Mouse (Mus musculus) cortical plate, adult 2 months (tissue): ENCODE measurements around the gene Olfr520. TPM values are rescaled to one million over a fixed set of nuclear protein-coding genes. Genes with fewer than 3 reads are reported as not detected.

Experiments
- H3K27ac ChIP-seq: fragments of 200-500 bp; 2 replicates; pipeline ENCODE4 v1.5.1; 2012; ENCODE audit warnings: low read length, control low read depth, inconsistent platforms; ENCODE audit not compliant: insufficient read depth
- H3K4me1 ChIP-seq: fragments of 200-500 bp; 2 replicates; pipeline ENCODE4 v1.6.1; 2011; ENCODE audit warnings: low read length; ENCODE audit not compliant: control insufficient read depth, insufficient read depth
- H3K4me3 ChIP-seq: fragments of 200-500 bp; 2 replicates; pipeline ENCODE4 v1.5.1; 2011; ENCODE audit warnings: mild to moderate bottlenecking, low read length, control low read depth; ENCODE audit not compliant: insufficient read depth
- CTCF ChIP-seq: fragments of 200-500 bp; IDR thresholded peaks from 2 replicates; pipeline ENCODE4 v1.5.1; 2011; ENCODE audit warnings: mild to moderate bottlenecking, control low read depth, low read length; ENCODE audit not compliant: insufficient read depth; ENCODE audit errors: extremely low read depth
- POLR2A ChIP-seq: fragments of 200-500 bp; IDR thresholded peaks from 2 replicates; pipeline ENCODE4 v1.6.1; 2011; ENCODE audit warnings: mild to moderate bottlenecking, low read length, control low read depth; ENCODE audit not compliant: insufficient read depth; ENCODE audit errors: extremely low read depth
- polyA plus RNA-seq: library from polyadenylated mRNA; depleted of rRNA; stranded (reverse); fragments of >200 nt; gene quantifications from 2 replicates; pipeline ENCODE4 v1.2.3, GENCODE M21; 2012; rRNA removed

The Olfr520 gene
- polyA plus RNA-seq, 1 experiment: not detected

- TF ChIP-seq CTCF (no peak), POLR2A (no peak)
- no peaks in the 10 kb centered on the region for H3K4me1 ChIP-seq
- H3K27ac ChIP-seq: no peak overlapping the region
- no peak overlapping the region for H3K4me3 ChIP-seq
Observed at GRCm38 (mm10) chr7:99781916-99782315, 51.8 kb downstream of the Olfr520 start.

GRCm38 (mm10) chr7:99783421-99783820, 53.3 kb downstream of the Olfr520 start:
- no peak overlapping the region for H3K27ac ChIP-seq
- no peak overlapping the region for H3K4me3 ChIP-seq
- TF ChIP-seq POLR2A (no peak), CTCF (no peak)
- no peaks in the 10 kb centered on the region for H3K4me1 ChIP-seq

DNA sequence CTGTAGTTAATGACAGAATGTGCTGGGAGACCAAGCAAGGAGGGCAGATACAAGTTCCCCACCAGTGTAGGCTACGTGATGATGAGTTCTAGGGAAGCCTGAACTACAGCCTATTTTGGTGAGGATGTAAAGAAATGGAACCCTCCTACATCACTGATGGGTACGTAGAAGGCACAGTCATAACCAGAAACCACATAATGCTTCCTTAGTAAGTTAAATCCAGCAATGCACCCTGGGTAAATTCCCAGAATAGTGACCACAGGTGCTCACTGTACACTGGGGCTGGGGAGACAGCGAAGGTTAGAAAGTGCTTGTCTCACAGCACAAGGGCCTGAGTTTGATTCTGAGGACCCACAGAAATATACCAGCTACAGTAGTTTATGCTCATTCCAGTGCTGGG, 55.5 kb downstream of the Olfr520 start:
- no peaks in the 10 kb centered on the region for H3K4me1 ChIP-seq
- TF ChIP-seq POLR2A (no peak), CTCF (no peak)
- H3K4me3 ChIP-seq: no peak overlapping the region
- H3K27ac ChIP-seq: no peak overlapping the region

Other genes with a start within 250 kb of the Olfr520 start
- gene Rps3, start 246.5 kb upstream of the Olfr520 start, polyA plus RNA-seq: 530 and 542 TPM in 2 replicates
- gene Arrb1, start 194.8 kb upstream of the Olfr520 start, polyA plus RNA-seq: 130 and 141 TPM in 2 replicates
- 2.3 and 2.8 TPM in 2 replicates for gene Tpbgl, start 103.2 kb upstream of the Olfr520 start, polyA plus RNA-seq
- gene Slco2b1, start 18.9 kb upstream of the Olfr520 start, polyA plus RNA-seq: 17.4 and 18.0 TPM in 2 replicates
- gene Olfr521, start 33.2 kb downstream of the Olfr520 start, polyA plus RNA-seq: not detected in 2 replicates
- 1.9 and 2.0 TPM in 2 replicates for gene Neu3, start 98.1 kb downstream of the Olfr520 start, polyA plus RNA-seq
- gene Xrra1, start 128.8 kb downstream of the Olfr520 start, polyA plus RNA-seq: 0.96 and 1.3 TPM in 2 replicates
- 65.2 and 68.3 TPM in 2 replicates for gene Spcs2, start 133.2 kb downstream of the Olfr520 start, polyA plus RNA-seq